Mouse (Mus musculus) liver, embryonic 16.5 days (tissue): ENCODE results near the gene Gamt. TPM values are rescaled to one million over a fixed set of nuclear protein-coding genes. Genes with fewer than 3 reads are reported as not detected.
"Not testable (repeated sequence)": the region's sequence is repeated elsewhere in the genome, so short reads cannot be mapped to it uniquely, and the experiment has no call there.

Source experiments
- ATAC-seq: fragments of 200-750 bp; cut with Nextera tagmentation; 2 replicates; pipeline ENCODE4 v1.8.0; 2017; ENCODE audit warnings: low read depth, mild to moderate bottlenecking, moderate number of reproducible peaks, moderate library complexity
- H3K27ac ChIP-seq: fragments of 300-500 bp; sonication (generic); 2 replicates; pipeline ENCODE4 v1.5.1; 2014; ENCODE audit warnings: mild to moderate bottlenecking, low read length
- H3K27me3 ChIP-seq: fragments of 300-500 bp; sonication (generic); 2 replicates; pipeline ENCODE4 v1.6.1; 2014; ENCODE audit warnings: low read depth, low read length, mixed read lengths; ENCODE audit not compliant: control insufficient read depth, insufficient read depth
- H3K36me3 ChIP-seq: fragments of 300-500 bp; sonication (generic); 2 replicates; pipeline ENCODE4 v1.6.1; 2014; ENCODE audit warnings: mild to moderate bottlenecking; ENCODE audit not compliant: control insufficient read depth, insufficient read depth
- H3K4me1 ChIP-seq: fragments of 300-500 bp; sonication (generic); 2 replicates; pipeline ENCODE4 v1.6.1; 2014; ENCODE audit warnings: low read depth, low read length, mixed read lengths; ENCODE audit not compliant: control insufficient read depth
- H3K4me2 ChIP-seq: fragments of 300-500 bp; sonication (generic); 2 replicates; pipeline ENCODE4 v1.6.1; 2014; ENCODE audit warnings: low read depth, low read length, mixed read lengths
- H3K4me3 ChIP-seq: fragments of 300-500 bp; sonication (generic); 2 replicates; pipeline ENCODE4 v1.5.1; 2014; ENCODE audit warnings: low read depth, mild to moderate bottlenecking, low read length
- H3K9ac ChIP-seq: fragments of 300-500 bp; sonication (generic); 2 replicates; pipeline ENCODE4 v1.6.1; 2014; ENCODE audit warnings: low read depth, low read length
- H3K9me3 ChIP-seq: fragments of 300-500 bp; sonication (generic); replicated peaks from 2 replicates; pipeline ENCODE4 v1.6.1; 2016; ENCODE audit warnings: low read length; ENCODE audit not compliant: control insufficient read depth
- WGBS: fragments of 180-500 bp; shearing (Covaris S2); extraction: QIAGEN DNeasy Blood & Tissue Kit; methylation state at CpG from one replicate; pipeline ENCODE4 v1.1.7; 2014; ENCODE audit not compliant: insufficient replicate concordance; 5-methylcytosine and 5-hydroxymethylcytosine counted together
- microRNA-seq: library from miRNA; unstranded; fragments of <30 nt; microRNA quantifications from one replicate; pipeline ENCODE4, GENCODE M21; 2016
- polyA plus RNA-seq: library from polyadenylated mRNA; unstranded; fragments of >200 nt; fragmentation: Nextera tagmentation; extraction: Ambion mirVana; gene quantifications from 2 replicates; pipeline ENCODE4 v1.2.1, GENCODE M21; 2015

Gamt gene
- polyA plus RNA-seq, 1 experiment from 2014 or later, result 166 TPM

GRCm38 (mm10) chr10:80211547-80212103 lies 49.2 kb downstream of the Gamt start:
- H3K9ac ChIP-seq, H3K27ac ChIP-seq, H3K4me1 ChIP-seq, H3K4me2 ChIP-seq, H3K9me3 ChIP-seq, ATAC-seq, H3K36me3 ChIP-seq, H3K27me3 ChIP-seq, H3K4me3 ChIP-seq: not testable (repeated sequence)
- 57% methylated on average over 7 of the region's 7 CpGs for WGBS

- Histone ChIP-seq H3K27ac (no peak overlapping the region), H3K9me3 (no peaks in the 10 kb centered on the region), H3K36me3 (no peaks in the 10 kb centered on the region), H3K4me2 (no peak overlapping the region), H3K9ac (no peak overlapping the region), H3K4me3 (no peak overlapping the region), H3K4me1 (no peaks in the 10 kb centered on the region), H3K27me3 (peaks cover 5% of the 10 kb centered on the region; the same call in 1 of the 2 replicates)
- 41% methylated on average over 24 of the region's 24 CpGs for WGBS
- no peak for ATAC-seq
These were observed 51.9 kb downstream of the Gamt start for GRCm38 (mm10) chr10:80208841-80209371.

- H3K4me2 ChIP-seq, result no peak overlapping the region
- H3K9ac ChIP-seq, result no peak overlapping the region
- no peaks in the 10 kb centered on the region for H3K4me1 ChIP-seq
- 70% methylated on average over 4 of the region's 4 CpGs for WGBS
- ATAC-seq, result no peak
- no peaks in the 10 kb centered on the region for H3K36me3 ChIP-seq
- no peak overlapping the region for H3K4me3 ChIP-seq
- H3K9me3 ChIP-seq, result no peaks in the 10 kb centered on the region
- no peak overlapping the region for H3K27ac ChIP-seq
- H3K27me3 ChIP-seq, result peaks cover 5% of the 10 kb centered on the region; the same call in 1 of the 2 replicates
These were observed 52.6 kb downstream of the Gamt start for GRCm38 (mm10) chr10:80208248-80208647.

Small RNAs within 50 kb of the gene (microRNA-seq; reads per million reads assigned to microRNA genes)
- 0.98 reads per million for gene Mir6911

Other genes starting within 250 kb of the Gamt start
- gene Arhgap45, start 244.4 kb downstream of the Gamt start, polyA plus RNA-seq, result 16.6 and 17.3 TPM in 2 replicates
- 66.8 and 70.1 TPM in 2 replicates for gene Polr2e, start 221.2 kb downstream of the Gamt start, polyA plus RNA-seq
- 553 and 567 TPM in 2 replicates for gene Gpx4, start 213.8 kb downstream of the Gamt start, polyA plus RNA-seq
- gene Sbno2, start 155.4 kb downstream of the Gamt start, polyA plus RNA-seq, result 10.3 and 11.8 TPM in 2 replicates
- gene Stk11, start 145.2 kb downstream of the Gamt start, polyA plus RNA-seq, result 13.2 and 14.4 TPM in 2 replicates
- 288 and 309 TPM in 2 replicates for gene Atp5d, start 122.4 kb downstream of the Gamt start, polyA plus RNA-seq
- 0.44 and 0.65 TPM in 2 replicates for gene Cbarp, start 120.2 kb downstream of the Gamt start, polyA plus RNA-seq
- 2.3 and 2.6 TPM in 2 replicates for gene Midn, start 112.7 kb downstream of the Gamt start, polyA plus RNA-seq
- gene Cirbp, start 95.0 kb downstream of the Gamt start, polyA plus RNA-seq, result 13.8 and 14.2 TPM in 2 replicates
- 8.4 and 8.7 TPM in 2 replicates for gene 1600002K03Rik, start 88.1 kb downstream of the Gamt start, polyA plus RNA-seq
- 0.47 and 0.53 TPM in 2 replicates for gene Efna2, start 81.5 kb downstream of the Gamt start, polyA plus RNA-seq
- gene Mum1, start 34.6 kb downstream of the Gamt start, polyA plus RNA-seq, result 14.6 and 14.8 TPM in 2 replicates
- gene Ndufs7, start 11.9 kb downstream of the Gamt start, polyA plus RNA-seq, result 220 and 223 TPM in 2 replicates
- 21.1 and 21.3 TPM in 2 replicates for gene Dazap1, start 474 bp upstream of the Gamt start, polyA plus RNA-seq
- 460 and 501 TPM in 2 replicates for gene Rps15, start 31.4 kb upstream of the Gamt start, polyA plus RNA-seq
- gene Apc2, start 35.0 kb upstream of the Gamt start, polyA plus RNA-seq, result 0.12 and 0.23 TPM in 2 replicates
- gene 2310011J03Rik, start 59.5 kb upstream of the Gamt start, polyA plus RNA-seq, result 27.9 and 29.0 TPM in 2 replicates
- 3.5 and 4.0 TPM in 2 replicates for gene Pcsk4, start 68.5 kb upstream of the Gamt start, polyA plus RNA-seq
- 83.9 and 102 TPM in 2 replicates for gene Reep6, start 68.9 kb upstream of the Gamt start, polyA plus RNA-seq
- gene Adamtsl5, start 87.4 kb upstream of the Gamt start, polyA plus RNA-seq, result 2.2 and 3.4 TPM in 2 replicates
- 0.05 and 0.18 TPM in 2 replicates for gene Plk5, start 95.4 kb upstream of the Gamt start, polyA plus RNA-seq
- 0.32 and 0.60 TPM in 2 replicates for gene Mex3d, start 126.6 kb upstream of the Gamt start, polyA plus RNA-seq
- 49.2 and 52.7 TPM in 2 replicates for gene Mbd3, start 138.5 kb upstream of the Gamt start, polyA plus RNA-seq
- 509 and 519 TPM in 2 replicates for gene Uqcr11, start 145.8 kb upstream of the Gamt start, polyA plus RNA-seq
- gene Tcf3, start 172.6 kb upstream of the Gamt start, polyA plus RNA-seq, result 39.8 and 44.4 TPM in 2 replicates
- gene Onecut3, start 233.8 kb upstream of the Gamt start, polyA plus RNA-seq, result 0.02 TPM in 1 of 2 replicates, not detected in the other